Mouse (Mus musculus) 416B (cell line): Measurements from ENCODE around the gene Utp14a.

Source experiments
- DNase-seq: peaks from one replicate; pipeline ENCODE4 v3.0.0; 2011; ENCODE audit warnings: low read depth

Utp14a gene

DNA sequence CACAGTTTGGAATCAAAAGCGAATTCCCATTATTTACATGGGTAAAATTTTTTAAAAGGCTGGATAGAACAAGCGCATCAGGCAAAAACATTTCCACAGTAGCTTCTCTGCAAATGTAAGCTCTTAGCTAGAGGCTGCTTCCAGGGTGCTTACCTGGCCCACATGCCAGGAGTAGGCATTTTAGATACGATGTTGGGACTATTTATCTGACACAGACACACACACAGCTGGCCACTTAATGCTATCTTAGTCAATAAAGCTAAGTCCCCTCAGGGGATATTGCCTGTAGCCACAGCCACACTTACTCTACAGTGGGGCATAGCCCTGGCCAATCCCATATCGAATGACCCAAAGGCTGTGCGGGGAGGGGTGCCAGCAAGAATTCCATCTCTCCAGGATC is 55.1 kb downstream of the Utp14a start:
- DNase-seq, result no peak

DNA sequence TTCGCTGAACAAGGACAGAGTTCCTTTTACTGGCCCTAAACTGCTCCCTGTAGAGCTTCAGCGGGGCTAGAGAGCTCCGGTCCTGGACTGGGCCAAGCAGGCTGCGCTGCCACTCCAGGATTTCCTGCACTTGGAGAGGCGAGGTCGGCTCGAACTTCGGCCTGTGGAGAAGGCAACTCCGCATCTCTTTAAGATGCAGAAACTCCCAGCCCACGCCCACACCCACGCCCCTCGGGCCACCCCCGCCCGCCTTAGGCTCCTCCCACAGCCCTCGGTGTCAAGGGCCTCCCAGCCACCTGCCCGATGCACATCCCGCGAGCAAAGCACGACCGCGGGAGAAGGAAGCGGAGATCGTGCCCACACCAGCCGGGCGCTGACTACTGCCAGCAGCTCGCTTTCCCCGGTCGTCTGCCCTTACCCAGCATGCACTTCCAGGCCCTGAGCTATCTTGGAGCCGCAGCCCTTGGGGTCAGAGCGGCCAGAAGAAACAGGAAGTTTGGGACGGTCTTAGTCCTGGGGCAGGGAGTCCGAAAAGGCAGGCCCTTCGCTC is 57.9 kb downstream of the Utp14a start:
- DNase-seq, result peak; percentile 93

DNA sequence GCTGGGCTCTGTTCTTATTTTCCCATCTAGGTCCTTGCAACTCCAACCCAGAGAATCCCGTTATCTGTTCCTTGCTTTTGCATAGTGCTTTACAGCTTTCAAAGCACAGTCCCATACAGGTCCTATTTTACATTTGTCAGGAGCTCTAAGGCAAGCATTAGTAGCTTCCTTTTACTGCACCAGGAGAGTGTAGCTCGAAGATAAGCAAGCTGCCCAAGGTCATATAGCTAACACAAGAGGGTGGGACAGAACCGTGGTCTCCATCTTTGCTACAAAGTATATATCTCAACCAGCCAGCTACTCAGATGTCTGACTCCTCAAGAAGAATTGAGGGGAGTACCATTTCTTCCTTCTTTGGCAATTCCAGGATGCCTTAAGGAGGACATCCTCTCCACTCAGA is 60.8 kb downstream of the Utp14a start:
- peak; percentile 12 for DNase-seq

DNA sequence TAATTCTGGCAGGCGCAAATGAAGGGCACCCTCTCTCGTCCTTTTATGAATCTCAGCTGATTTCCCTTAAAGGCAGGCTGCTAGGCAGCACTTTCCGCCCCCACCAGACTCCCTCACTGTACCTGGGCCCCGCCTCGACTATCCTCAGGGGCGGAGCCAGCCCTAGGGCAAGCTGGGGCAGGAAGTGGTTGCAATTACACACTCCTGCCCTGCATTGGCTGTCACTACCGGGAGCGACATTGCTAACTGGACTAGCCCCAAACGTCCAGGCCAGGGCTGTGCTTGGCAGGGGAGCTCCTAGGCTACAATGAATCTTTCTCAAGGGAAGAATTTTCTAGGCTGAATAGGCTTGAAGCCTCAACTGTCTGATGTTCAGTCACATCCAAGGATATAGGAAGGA is 61.5 kb downstream of the Utp14a start:
- DNase-seq, result peak; percentile 65
